Mouse (Mus musculus) C2C12 (cell line): ENCODE measurements around the gene Fndc3a. TPM values are rescaled to one million over a fixed set of nuclear protein-coding genes. Genes with fewer than 3 reads are reported as not detected.

Source experiments
- H3K27me3 ChIP-seq: one replicate; pipeline ENCODE4 v1.6.1; 2011; ENCODE audit not compliant: control insufficient read depth, insufficient read depth, insufficient read length
- H3K36me3 ChIP-seq: one replicate; pipeline ENCODE4 v1.6.1; 2011; ENCODE audit not compliant: control insufficient read depth, insufficient read depth
- H3K4me3 ChIP-seq: one replicate; pipeline ENCODE4 v1.5.1; 2011; ENCODE audit warnings: mild to moderate bottlenecking, control low read depth; ENCODE audit not compliant: poor library complexity, insufficient read depth, severe bottlenecking
- H3K79me2 ChIP-seq: one replicate; pipeline ENCODE4 v1.6.1; 2011; ENCODE audit not compliant: control insufficient read depth, insufficient read depth
- H3K79me3 ChIP-seq: one replicate; pipeline ENCODE4 v1.6.1; 2011; ENCODE audit warnings: low read depth, control low read depth
- H3ac ChIP-seq: one replicate; pipeline ENCODE3; 2011; ENCODE audit warnings: low read depth; ENCODE audit not compliant: control insufficient read depth, insufficient read length
- CEBPB ChIP-seq: IDR thresholded peaks from one replicate; pipeline ENCODE4 v1.6.1; 2011; ENCODE audit warnings: low read depth, mild to moderate bottlenecking, control low read depth, moderate library complexity
- CTCF ChIP-seq: IDR thresholded peaks from one replicate; pipeline ENCODE4 v1.5.1; 2011; ENCODE audit not compliant: control insufficient read depth, insufficient read depth, insufficient read length
- FOSL1 ChIP-seq: IDR thresholded peaks from one replicate; pipeline ENCODE4 v1.8.0; 2011; ENCODE audit warnings: mild to moderate bottlenecking, low read length; ENCODE audit not compliant: poor library complexity, insufficient read depth, severe bottlenecking
- MAX ChIP-seq: IDR thresholded peaks from one replicate; pipeline ENCODE4 v1.6.1; 2011; ENCODE audit warnings: mild to moderate bottlenecking, control low read depth
- MYOD1 ChIP-seq: IDR thresholded peaks from one replicate; pipeline ENCODE4 v1.6.1; 2011; ENCODE audit warnings: low read depth; ENCODE audit not compliant: control insufficient read depth, insufficient read length
- MYOG ChIP-seq: IDR thresholded peaks from one replicate; pipeline ENCODE4 v1.6.1; 2011; ENCODE audit not compliant: control insufficient read depth, insufficient read length; ENCODE audit errors: extremely low read depth
- USF1 ChIP-seq: IDR thresholded peaks from one replicate; pipeline ENCODE4 v1.6.1; 2011; ENCODE audit warnings: low read depth, mild to moderate bottlenecking, control low read depth, moderate library complexity
- polyA plus RNA-seq: library from polyadenylated mRNA; unstranded; fragments of >200 nt; fragmentation: generic; extraction: Trizol; gene quantifications from one replicate; pipeline ENCODE4 v1.2.1, GENCODE M21; 2012; ENCODE audit warnings: missing spikeins

Fndc3a gene
- polyA plus RNA-seq, 1 experiment, result 9.0 TPM

GRCm38 (mm10) chr14:72516376-72516775 lies 193.4 kb downstream of the Fndc3a start:
- Histone ChIP-seq H3K4me3 (no peak overlapping the region), H3K27me3 (no peaks in the 10 kb centered on the region), H3ac (no peak overlapping the region), H3K79me2 (no peaks in the 10 kb centered on the region), H3K36me3 (no peaks in the 10 kb centered on the region), H3K79me3 (no peaks in the 10 kb centered on the region)
- TF ChIP-seq CTCF, result peak; percentile 35
- TF ChIP-seq FOSL1, result no peak

- no peak overlapping the region for H3K4me3 ChIP-seq
- H3K79me3 ChIP-seq, result no peaks in the 10 kb centered on the region
- peaks cover 7% of the 10 kb centered on the region for H3K27me3 ChIP-seq
- H3ac ChIP-seq, result no peak overlapping the region
- no peak for TF ChIP-seq MYOG
- TF ChIP-seq CTCF, result no peak
- TF ChIP-seq FOSL1, result no peak
- no peak for TF ChIP-seq MAX
- no peak for TF ChIP-seq USF1
- no peak for TF ChIP-seq CEBPB
- H3K36me3 ChIP-seq, result no peaks in the 10 kb centered on the region
- H3K79me2 ChIP-seq, result no peaks in the 10 kb centered on the region
Measured at GRCm38 (mm10) chr14:72506723-72507420, 202.9 kb downstream of the Fndc3a start.

- no peaks in the 10 kb centered on the region for H3K79me2 ChIP-seq
- no peak overlapping the region for H3K4me3 ChIP-seq
- no peaks in the 10 kb centered on the region for H3K36me3 ChIP-seq
- H3K79me3 ChIP-seq, result no peaks in the 10 kb centered on the region
- H3ac ChIP-seq, result no peak overlapping the region
- H3K27me3 ChIP-seq, result peaks cover 14% of the 10 kb centered on the region
- TF ChIP-seq FOSL1 (no peak), MYOG (no peak), MAX (no peak), CEBPB (no peak), USF1 (no peak), CTCF (no peak), MYOD1 (no peak)
Measured at GRCm38 (mm10) chr14:72506018-72506722, 203.6 kb downstream of the Fndc3a start.

- Histone ChIP-seq H3K36me3 (no peaks in the 10 kb centered on the region), H3K27me3 (peaks cover 19% of the 10 kb centered on the region)
- no peak for TF ChIP-seq USF1
- TF ChIP-seq FOSL1, result no peak
- TF ChIP-seq MYOG, result no peak
- no peak for TF ChIP-seq MYOD1
- TF ChIP-seq MAX, result no peak
- no peak for TF ChIP-seq CEBPB
- no peak for TF ChIP-seq CTCF
Measured at GRCm38 (mm10) chr14:72504985-72505384, 204.8 kb downstream of the Fndc3a start.

GRCm38 (mm10) chr14:72503241-72503640 lies 206.6 kb downstream of the Fndc3a start:
- Histone ChIP-seq H3K36me3 (no peaks in the 10 kb centered on the region), H3K79me3 (no peaks in the 10 kb centered on the region), H3K4me3 (no peak overlapping the region), H3K79me2 (no peaks in the 10 kb centered on the region), H3ac (no peak overlapping the region), H3K27me3 (peaks cover 19% of the 10 kb centered on the region)
- TF ChIP-seq USF1 (no peak), FOSL1 (no peak), CTCF (no peak), CEBPB (no peak), MAX (no peak), MYOG (no peak), MYOD1 (no peak)

More at GRCm38 (mm10) chr14:72504985-72505384, 204.8 kb downstream of the Fndc3a start:
- no peaks in the 10 kb centered on the region for H3K79me2 ChIP-seq
- no peaks in the 10 kb centered on the region for H3K79me3 ChIP-seq
- H3K4me3 ChIP-seq, result no peak overlapping the region
- no peak overlapping the region for H3ac ChIP-seq

GRCm38 (mm10) chr14:72493775-72494174 lies 216.0 kb downstream of the Fndc3a start:
- TF ChIP-seq MAX (no peak), CEBPB (no peak), CTCF (no peak), FOSL1 (no peak), MYOG (no peak), USF1 (no peak), MYOD1 (no peak)
- no peaks in the 10 kb centered on the region for H3K79me2 ChIP-seq

More at GRCm38 (mm10) chr14:72493775-72494174, 216.0 kb downstream of the Fndc3a start:
- no peak overlapping the region for H3K4me3 ChIP-seq
- H3K36me3 ChIP-seq, result no peaks in the 10 kb centered on the region
- peaks cover 18% of the 10 kb centered on the region for H3K27me3 ChIP-seq
- H3ac ChIP-seq, result no peak overlapping the region
- H3K79me3 ChIP-seq, result no peaks in the 10 kb centered on the region
